Mouse (Mus musculus) megakaryocyte, embryonic 14.5 days (primary cell): ENCODE data around the gene Bcl11b.

Experiments
- FLI1 ChIP-seq: IDR thresholded peaks from 2 replicates; pipeline ENCODE4 v1.6.1; 2012; ENCODE audit warnings: low read length, inconsistent platforms, mixed read lengths
- GATA1 ChIP-seq: IDR thresholded peaks from 3 replicates; pipeline ENCODE4 v1.6.1; 2012; ENCODE audit warnings: mixed read lengths, low read length, inconsistent platforms, borderline replicate concordance

DNA sequence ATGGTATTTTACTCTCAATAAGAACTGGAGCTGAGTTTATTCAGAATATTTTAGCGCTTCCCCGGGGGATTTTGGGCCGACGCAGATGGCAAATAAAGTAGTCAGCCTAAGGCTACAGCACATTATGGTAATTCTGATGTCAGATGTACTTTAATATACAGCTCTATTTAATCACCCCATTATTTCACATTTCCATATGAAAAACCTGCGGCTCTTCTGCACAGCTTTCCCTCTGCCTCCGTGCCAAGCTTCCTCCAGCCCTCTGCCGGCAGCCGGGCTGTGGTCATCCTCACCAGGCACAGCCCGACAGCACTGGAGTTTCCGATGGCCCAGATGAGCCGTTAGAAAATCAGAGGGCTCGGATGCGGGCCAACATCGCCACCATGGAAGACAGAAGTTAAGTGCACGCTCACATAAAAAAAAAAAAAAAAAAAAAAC is 74.9 kb downstream of the Bcl11b start:
- TF ChIP-seq GATA1, result no peak
- no peak for TF ChIP-seq FLI1
